Mouse (Mus musculus): Measurements from ENCODE around the gene Hoxb5. TPM values are rescaled to one million over a fixed set of nuclear protein-coding genes. Genes with fewer than 3 reads are reported as not detected.
A peak's percentile ranks its signal among the peaks of the same experiment; 100 is the strongest.

Hoxb5 gene
- polyA plus RNA-seq, 1 experiment from 2014 or later, result not detected

DNA sequence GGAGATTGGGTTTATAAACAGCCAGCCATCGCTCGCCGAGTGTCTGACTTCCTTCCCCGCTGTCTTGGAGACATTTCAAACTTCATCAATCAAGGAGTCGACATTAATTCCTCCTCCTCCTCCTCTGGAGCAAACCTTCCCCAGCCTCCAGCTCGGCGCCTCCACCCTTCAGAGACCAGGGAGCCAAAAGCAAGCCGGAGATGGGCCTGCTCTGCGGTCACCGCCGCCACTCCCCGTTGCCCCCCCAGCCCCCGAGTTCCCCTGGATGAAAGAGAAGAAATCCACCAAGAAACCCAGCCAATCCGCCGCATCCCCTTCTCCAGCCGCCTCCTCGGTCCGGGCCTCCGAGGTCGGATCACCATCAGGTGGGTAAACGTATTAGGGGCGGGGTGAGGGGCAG lies 48.7 kb downstream of the Hoxb5 start:
- H3K4me3 ChIP-seq, result no peak overlapping the region
- H3K9me3 ChIP-seq (replicated peaks), result no peaks in the 10 kb centered on the region
- WGBS, result under 1% methylated on average over 22 of the region's 22 CpGs
- H3K27ac ChIP-seq, result no peak overlapping the region
- ATAC-seq, result no peak
- H3K9ac ChIP-seq, result no peak overlapping the region
- H3K4me1 ChIP-seq, result peaks cover 8% of the 10 kb centered on the region; the same call in 1 of the 2 replicates
- H3K36me3 ChIP-seq (ENCODE audit: poor library complexity, severe bottlenecking), result no peaks in the 10 kb centered on the region
- no peak overlapping the region for H3K4me2 ChIP-seq
- peaks cover 94% of the 10 kb centered on the region for H3K27me3 ChIP-seq

- Histone ChIP-seq H3K9me3 (replicated peaks) (no peaks in the 10 kb centered on the region), H3K36me3 (ENCODE audit: poor library complexity, severe bottlenecking) (no peaks in the 10 kb centered on the region), H3K27ac (no peak overlapping the region), H3K4me3 (no peak overlapping the region), H3K4me1 (peaks cover 8% of the 10 kb centered on the region; the same call in 1 of the 2 replicates), H3K9ac (no peak overlapping the region), H3K27me3 (peaks cover 96% of the 10 kb centered on the region), H3K4me2 (no peak overlapping the region)
- under 1% methylated on average over 57 of the region's 75 CpGs for WGBS
- ATAC-seq, result no peak
Observed at GRCm38 (mm10) chr11:96352691-96353521, 49.8 kb downstream of the Hoxb5 start.

DNA sequence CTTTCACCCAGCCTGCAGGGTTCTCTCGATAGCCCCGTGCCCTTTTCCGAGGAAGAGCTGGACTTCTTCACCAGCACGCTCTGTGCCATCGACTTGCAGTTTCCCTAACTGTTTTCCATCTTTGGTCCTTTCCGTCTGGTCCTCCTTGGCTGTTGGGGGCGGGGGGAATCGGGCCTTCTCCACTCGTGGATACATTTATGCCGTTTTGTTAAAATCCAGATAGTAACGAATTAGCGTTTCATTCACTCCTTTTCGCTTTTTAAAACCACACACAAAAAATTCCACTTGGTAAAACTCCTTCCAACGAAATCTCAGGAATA lies 50.3 kb downstream of the Hoxb5 start:
- Histone ChIP-seq H3K4me2 (no peak overlapping the region), H3K27me3 (peaks cover 96% of the 10 kb centered on the region), H3K36me3 (ENCODE audit: poor library complexity, severe bottlenecking) (no peaks in the 10 kb centered on the region), H3K9me3 (replicated peaks) (no peaks in the 10 kb centered on the region), H3K9ac (no peak overlapping the region), H3K27ac (no peak overlapping the region), H3K4me3 (no peak overlapping the region), H3K4me1 (peaks cover 8% of the 10 kb centered on the region; the same call in 1 of the 2 replicates)
- WGBS, result 1% methylated on average over 14 of the region's 14 CpGs
- ATAC-seq, result no peak

DNA sequence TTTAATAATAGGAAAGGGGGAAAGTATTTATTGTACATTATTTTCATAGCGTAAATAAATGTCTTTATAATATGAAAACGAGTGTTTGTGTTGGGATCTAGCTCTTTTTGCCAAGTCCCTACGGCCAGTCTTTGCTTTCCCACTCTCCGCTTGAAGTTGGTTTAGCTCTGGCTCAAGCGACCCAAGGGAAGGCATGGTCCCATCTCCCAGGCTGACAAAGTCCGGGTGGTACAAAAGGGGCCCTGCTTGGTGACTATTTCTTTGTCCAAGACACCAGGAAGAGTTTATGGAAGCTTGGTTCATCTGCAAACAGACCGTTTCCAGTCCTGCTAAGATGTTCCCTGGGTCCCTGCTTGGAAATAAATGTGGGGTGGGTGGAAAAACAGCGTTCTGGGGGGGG lies 50.8 kb downstream of the Hoxb5 start:
- H3K27ac ChIP-seq, result no peak overlapping the region
- 7% methylated on average over 8 of the region's 8 CpGs for WGBS

GRCm38 (mm10) chr11:96354376-96354775 lies 51.2 kb downstream of the Hoxb5 start:
- peaks cover 8% of the 10 kb centered on the region; the same call in 1 of the 2 replicates for H3K4me1 ChIP-seq
- H3K36me3 ChIP-seq (ENCODE audit: poor library complexity, severe bottlenecking), result no peaks in the 10 kb centered on the region
- peak overlapping the region; percentile 18 for H3K4me3 ChIP-seq
- ATAC-seq, result no peak
- peak overlapping the region; percentile 43 for H3K4me2 ChIP-seq
- peaks cover 96% of the 10 kb centered on the region for H3K27me3 ChIP-seq
- WGBS, result under 1% methylated on average over 25 of the region's 25 CpGs
- H3K9ac ChIP-seq, result no peak overlapping the region
- no peaks in the 10 kb centered on the region for H3K9me3 ChIP-seq (replicated peaks)
- H3K27ac ChIP-seq, result no peak overlapping the region

More for the DNA sequence above, 50.8 kb downstream of the Hoxb5 start:
- Histone ChIP-seq H3K36me3 (ENCODE audit: poor library complexity, severe bottlenecking) (no peaks in the 10 kb centered on the region), H3K4me2 (no peak overlapping the region), H3K4me1 (peaks cover 8% of the 10 kb centered on the region; the same call in 1 of the 2 replicates), H3K9ac (no peak overlapping the region), H3K4me3 (no peak overlapping the region), H3K27me3 (peaks cover 96% of the 10 kb centered on the region), H3K9me3 (replicated peaks) (no peaks in the 10 kb centered on the region)
- no peak for ATAC-seq

DNA sequence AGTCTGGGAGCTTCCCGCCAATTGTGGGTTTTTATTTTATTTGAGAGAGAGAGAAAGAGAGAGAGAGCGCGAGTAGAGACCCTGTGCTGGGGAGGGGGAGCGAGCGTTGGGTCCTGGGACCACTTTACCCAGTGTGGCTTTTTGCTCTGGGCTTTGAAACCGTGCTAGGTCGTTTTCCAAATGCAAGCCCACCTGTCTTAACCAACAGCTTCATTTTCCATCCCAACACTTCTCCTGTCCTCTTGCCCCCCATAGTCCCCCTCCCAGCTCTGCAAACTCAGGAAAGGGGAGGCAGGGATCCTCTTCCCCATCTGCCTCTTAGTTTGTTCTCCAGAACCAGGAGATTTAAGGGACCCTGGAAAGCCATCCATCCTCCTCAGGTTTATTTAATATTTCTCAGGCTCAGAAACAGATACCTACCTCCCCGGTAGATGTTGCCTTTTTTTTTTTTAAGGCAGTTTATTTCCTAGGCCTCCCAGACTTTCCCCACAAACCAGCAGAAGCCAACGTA lies 51.7 kb downstream of the Hoxb5 start:
- ATAC-seq, result no peak
- Histone ChIP-seq H3K9ac (no peak overlapping the region), H3K4me3 (peak overlapping the region; percentile 18; the same call in 1 of the 2 replicates), H3K36me3 (ENCODE audit: poor library complexity, severe bottlenecking) (no peaks in the 10 kb centered on the region), H3K9me3 (replicated peaks) (no peaks in the 10 kb centered on the region; the same call in 1 of the 2 replicates), H3K4me2 (peak overlapping the region; percentile 43), H3K27me3 (peaks cover 96% of the 10 kb centered on the region), H3K27ac (no peak overlapping the region), H3K4me1 (peaks cover 8% of the 10 kb centered on the region; the same call in 1 of the 2 replicates)
- WGBS, result 1% methylated on average over 9 of the region's 9 CpGs

MicroRNAs within 50 kb of the gene (microRNA counts, 519-probe panel; counts per million panel counts)
- microRNA mmu-miR-10a, result 2,744 counts per million, percentile 63 among the panel's probes with 10 or more counts
- 177 counts per million, percentile 53 among the panel's probes with 10 or more counts for microRNA mmu-miR-196a

Small RNAs within 50 kb of the gene (microRNA-seq; reads per million reads assigned to microRNA genes)
- 178 reads per million, percentile 57 among the genes with 10 or more reads in this experiment for gene Mir10a
- not detected for gene Mir196a-1

Other genes starting within 250 kb of the Hoxb5 start
- gene Ube2z, start 237.9 kb upstream of the Hoxb5 start, polyA plus RNA-seq (2015; fragmentation: Nextera tagmentation; extraction: Ambion mirVana), result 25.8 and 27.7 TPM in 2 replicates
- gene Atp5g1, start 227.7 kb upstream of the Hoxb5 start, polyA plus RNA-seq (2015; fragmentation: Nextera tagmentation; extraction: Ambion mirVana), result 421 and 435 TPM in 2 replicates
- gene Calcoco2, start 191.4 kb upstream of the Hoxb5 start, polyA plus RNA-seq (2015; fragmentation: Nextera tagmentation; extraction: Ambion mirVana), result not detected in 2 replicates
- 0.19 and 0.22 TPM in 2 replicates for gene Ttll6, start 169.6 kb upstream of the Hoxb5 start, polyA plus RNA-seq (2015; fragmentation: Nextera tagmentation; extraction: Ambion mirVana)
- not detected in 2 replicates for gene Hoxb13, start 109.0 kb upstream of the Hoxb5 start, polyA plus RNA-seq (2015; fragmentation: Nextera tagmentation; extraction: Ambion mirVana)
- gene Hoxb9, start 31.9 kb upstream of the Hoxb5 start, polyA plus RNA-seq (2015; fragmentation: Nextera tagmentation; extraction: Ambion mirVana), result not detected in 2 replicates
- gene Hoxb8, start 21.4 kb upstream of the Hoxb5 start, polyA plus RNA-seq (2015; fragmentation: Nextera tagmentation; extraction: Ambion mirVana), result not detected in 2 replicates
- gene Hoxb7, start 16.7 kb upstream of the Hoxb5 start, polyA plus RNA-seq (2015; fragmentation: Nextera tagmentation; extraction: Ambion mirVana), result not detected in 2 replicates
- not detected in 2 replicates for gene Hoxb6, start 10.9 kb upstream of the Hoxb5 start, polyA plus RNA-seq (2015; fragmentation: Nextera tagmentation; extraction: Ambion mirVana)
- gene Hoxb4, start 14.9 kb downstream of the Hoxb5 start, polyA plus RNA-seq (2015; fragmentation: Nextera tagmentation; extraction: Ambion mirVana), result not detected in 2 replicates
- gene Hoxb3, start 20.0 kb downstream of the Hoxb5 start, polyA plus RNA-seq (2015; fragmentation: Nextera tagmentation; extraction: Ambion mirVana), result not detected in 2 replicates
- gene Hoxb2, start 47.2 kb downstream of the Hoxb5 start, polyA plus RNA-seq (2015; fragmentation: Nextera tagmentation; extraction: Ambion mirVana), result not detected in 2 replicates
- not detected in 2 replicates for gene Hoxb1, start 62.4 kb downstream of the Hoxb5 start, polyA plus RNA-seq (2015; fragmentation: Nextera tagmentation; extraction: Ambion mirVana)
- gene Skap1, start 161.3 kb downstream of the Hoxb5 start, polyA plus RNA-seq (2015; fragmentation: Nextera tagmentation; extraction: Ambion mirVana), result 2.5 and 4.0 TPM in 2 replicates

Data from forebrain, embryonic 13.5 days (tissue).